Mouse (Mus musculus) central nervous system, embryonic 14 days (tissue): ENCODE measurements around the gene Pex6. TPM values are rescaled to one million over a fixed set of nuclear protein-coding genes. Genes with fewer than 3 reads are reported as not detected.

Experiments
- polyA plus RNA-seq: library from polyadenylated mRNA; depleted of rRNA; stranded (reverse); fragments of >200 nt; gene quantifications from 2 replicates; pipeline ENCODE4 v1.2.3, GENCODE M21; 2012; rRNA removed

The Pex6 gene
- 42.6 and 47.2 TPM in 2 replicates for polyA plus RNA-seq

DNA sequence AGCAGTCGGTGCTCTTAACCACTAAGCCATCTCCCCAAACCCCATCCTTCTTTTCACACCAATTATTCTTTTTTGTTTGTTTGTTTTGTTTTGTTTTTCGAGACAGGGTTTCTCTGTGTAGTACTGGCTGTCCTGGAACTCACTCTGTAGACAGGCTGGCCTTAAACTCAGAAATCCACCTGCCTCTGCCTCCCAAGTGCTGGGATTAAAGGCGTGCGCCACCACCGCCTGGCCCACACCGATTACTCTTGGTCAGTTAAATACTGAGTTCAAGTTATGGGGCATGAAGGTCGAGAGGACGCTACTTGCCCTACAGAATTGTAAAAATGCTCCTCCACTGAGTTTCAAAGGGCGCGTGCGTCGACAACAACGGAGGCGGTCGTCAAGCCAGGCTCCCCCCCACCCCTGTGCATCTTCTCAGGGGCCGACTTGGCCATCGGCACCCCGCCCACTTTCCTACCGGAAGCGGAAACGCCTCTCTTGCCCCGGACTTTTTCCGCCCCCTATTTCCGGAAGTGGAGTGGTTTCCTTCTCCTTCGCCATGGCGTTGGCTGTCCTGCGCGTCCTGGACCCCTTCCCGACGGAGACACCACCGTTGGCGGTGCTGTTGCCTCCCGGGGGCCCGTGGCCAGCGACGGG is at the start of gene Pex6:
Pex6 (plus strand) TSS at position 505 of the 639 bp plus-strand sequence.

DNA sequence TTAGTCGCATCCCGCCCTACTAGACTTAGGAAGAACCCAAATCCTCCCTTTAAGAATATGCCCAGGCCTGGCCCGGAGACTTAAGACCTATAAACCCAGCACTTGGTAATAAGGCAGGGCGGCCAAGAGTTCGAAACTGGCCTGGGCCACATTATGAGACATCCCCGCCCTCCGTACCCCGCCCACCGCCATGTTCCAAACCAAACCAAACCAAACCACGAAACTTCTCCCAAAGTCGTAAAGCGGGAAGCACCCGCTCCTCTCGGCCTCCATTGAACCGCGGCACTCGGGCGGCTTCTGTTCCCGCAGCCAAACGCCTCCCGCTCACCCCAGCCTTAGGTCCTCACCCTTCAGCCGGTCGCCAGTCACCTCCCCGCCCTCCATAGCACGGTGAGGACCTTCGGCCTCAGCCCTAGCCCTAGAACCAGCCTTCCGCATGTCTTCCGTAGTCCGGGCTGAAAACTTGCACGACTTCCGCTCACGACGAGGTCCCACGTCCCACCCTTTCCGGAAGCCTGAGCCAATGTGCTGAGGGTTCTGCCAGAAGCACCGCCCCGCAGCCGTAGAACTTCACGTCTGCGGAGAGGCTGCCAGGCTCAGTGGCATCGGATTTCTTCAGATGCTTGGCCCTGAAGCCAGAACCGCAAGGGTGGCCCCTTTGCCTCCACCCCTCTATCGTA is 37.3 kb upstream of the Pex6 start, which contains the start of gene Rrp36:
Rrp36 (minus strand) TSS at position 503 of the 680 bp plus-strand sequence.

GRCm38 (mm10) chr17:46678416-46678815 is 32.8 kb upstream of the Pex6 start, which contains the start of gene Mea1:
Gene Mea1, plus strand, starts transcription at chr17:46678793.

DNA sequence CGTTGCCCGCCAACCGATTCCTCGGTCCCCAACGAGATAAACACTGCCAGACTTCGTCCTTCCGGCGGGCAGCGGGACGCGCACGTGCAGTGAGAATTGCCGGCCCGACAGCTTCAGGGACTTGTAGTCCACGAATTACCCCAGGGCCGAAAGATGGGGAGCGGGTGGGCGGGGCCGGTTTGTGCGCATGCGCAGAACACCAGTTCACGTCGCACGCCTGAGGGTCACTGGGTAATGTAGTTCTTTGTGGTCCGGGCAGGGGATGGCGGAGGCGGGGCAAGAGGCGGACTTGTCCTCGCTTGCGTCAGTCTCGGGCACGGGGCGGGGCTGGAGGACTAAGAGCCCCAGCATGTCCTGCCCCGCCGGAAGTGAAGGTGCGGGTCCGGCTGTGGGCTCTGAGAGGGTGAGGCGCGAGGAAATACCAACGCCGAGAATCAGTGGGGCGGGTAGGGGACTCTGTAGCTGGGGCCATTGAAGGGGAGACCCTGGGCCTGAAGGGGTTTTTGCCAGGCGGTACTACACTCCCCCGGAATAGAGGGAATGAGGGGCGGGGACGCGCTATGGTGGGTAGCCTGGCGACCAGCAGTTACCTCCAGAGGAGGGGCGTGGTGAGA is 30.4 kb upstream of the Pex6 start, which contains the start of gene Klhdc3:
Klhdc3 (minus strand) TSS at position 155 of the 614 bp plus-strand sequence.

DNA sequence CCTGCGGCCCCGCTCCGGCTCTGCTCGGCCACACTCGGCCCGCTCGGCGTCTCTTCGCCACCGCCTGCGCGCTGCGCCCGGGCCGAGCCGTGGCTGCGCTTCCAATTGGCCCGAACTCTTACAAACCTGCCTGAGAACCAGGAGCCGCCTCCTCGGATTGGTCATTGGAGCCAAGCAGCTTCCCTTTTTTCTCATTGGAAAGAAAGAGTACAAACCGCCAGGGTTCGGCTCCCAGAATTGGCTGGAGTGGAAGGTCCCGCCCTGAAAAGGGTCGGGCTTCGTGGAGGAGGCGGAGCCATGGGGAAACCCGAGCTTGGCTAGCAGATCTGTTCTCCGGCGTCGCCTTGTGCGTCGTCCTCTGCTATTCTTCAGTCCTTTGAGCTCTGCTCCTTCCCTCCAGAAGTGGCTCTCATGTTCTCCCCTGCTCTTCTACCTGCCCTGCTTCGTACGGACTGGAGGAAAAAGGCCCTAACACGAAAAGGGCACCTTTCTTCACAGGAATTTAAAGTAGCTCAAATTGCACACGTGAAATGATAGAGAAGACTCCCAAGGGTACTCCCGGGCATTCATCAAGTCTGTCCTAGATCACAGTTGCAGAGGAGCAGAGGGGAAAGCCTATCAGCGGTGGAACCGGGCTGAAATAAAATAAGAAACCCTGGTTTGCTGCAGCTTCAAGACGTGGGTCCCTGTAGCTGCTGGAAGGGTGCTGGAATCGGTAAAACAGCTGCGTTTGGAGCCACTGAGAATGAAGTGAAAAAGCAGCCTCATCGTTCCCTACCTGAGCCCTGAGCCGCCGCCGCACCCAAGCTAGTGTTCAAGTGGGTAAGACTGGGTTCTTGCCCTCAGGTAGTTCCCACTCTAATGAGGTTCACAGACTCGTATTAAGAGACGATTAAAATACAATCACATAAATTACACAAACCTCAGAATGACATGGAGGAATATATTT is 6.1 kb upstream of the Pex6 start, which contains the start of gene Ppp2r5d:
Ppp2r5d (minus strand) TSS at position 225 of the 949 bp plus-strand sequence.

DNA sequence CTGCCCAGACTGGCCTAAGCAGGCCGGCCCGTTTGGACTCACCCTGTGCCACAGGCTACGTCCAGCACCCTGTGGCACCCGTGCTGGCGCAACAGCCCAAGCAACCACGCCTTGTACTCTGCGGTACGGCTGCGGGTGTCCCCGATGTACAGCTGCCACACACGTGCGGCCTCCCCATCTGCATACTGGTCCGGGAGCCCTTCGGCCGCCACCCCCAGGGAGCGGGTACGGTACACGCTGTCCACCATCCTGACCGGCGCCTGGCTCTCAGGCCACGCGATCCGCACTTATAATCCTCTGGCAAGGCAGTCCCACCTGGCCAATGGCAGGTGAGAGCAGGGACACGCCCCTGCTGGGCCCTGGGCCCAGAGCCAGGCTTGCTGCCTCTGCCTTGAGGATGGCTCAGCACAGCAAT is 17.6 kb downstream of the Pex6 start, which contains the start of gene Gnmt:
Gnmt (minus strand) TSS at position 265 of the 415 bp plus-strand sequence.

GRCm38 (mm10) chr17:46751794-46752556 is 40.7 kb downstream of the Pex6 start, which contains the start of gene Cnpy3:
Gene Cnpy3, minus strand, starts transcription at chr17:46752214.

GRCm38 (mm10) chr17:46763544-46763943 is 52.3 kb downstream of the Pex6 start, which contains the start of gene Ptcra:
Gene Ptcra, minus strand, starts transcription at chr17:46763712.

GRCm38 (mm10) chr17:46772404-46773277 is 61.4 kb downstream of the Pex6 start, which contains the start of gene 2310039H08Rik:
Gene 2310039H08Rik, plus strand, starts transcription at chr17:46772635.

Other genes with a start within 250 kb of the Pex6 start
- gene Ttbk1, start 223.8 kb upstream of the Pex6 start, polyA plus RNA-seq: 20.1 and 21.0 TPM in 2 replicates
- 22.5 and 29.6 TPM in 2 replicates for gene Dnph1, start 214.8 kb upstream of the Pex6 start, polyA plus RNA-seq
- 37.0 and 39.7 TPM in 2 replicates for gene Cul9, start 165.1 kb upstream of the Pex6 start, polyA plus RNA-seq
- gene Srf, start 155.3 kb upstream of the Pex6 start, polyA plus RNA-seq: 63.0 and 64.7 TPM in 2 replicates
- gene Ptk7, start 82.0 kb upstream of the Pex6 start, polyA plus RNA-seq: 27.6 and 39.1 TPM in 2 replicates
- gene Klc4, start 65.4 kb upstream of the Pex6 start, polyA plus RNA-seq: 35.0 and 37.2 TPM in 2 replicates
- gene Mrpl2, start 65.2 kb upstream of the Pex6 start, polyA plus RNA-seq: 57.1 and 58.5 TPM in 2 replicates
- 79.9 and 93.7 TPM in 2 replicates for gene Cul7, start 61.1 kb upstream of the Pex6 start, polyA plus RNA-seq
- gene Rrp36, start 37.1 kb upstream of the Pex6 start, polyA plus RNA-seq: 36.2 and 40.8 TPM in 2 replicates
- gene Mea1, start 32.7 kb upstream of the Pex6 start, polyA plus RNA-seq: 168 and 171 TPM in 2 replicates
- 140 and 150 TPM in 2 replicates for gene Klhdc3, start 30.5 kb upstream of the Pex6 start, polyA plus RNA-seq
- gene Ppp2r5d, start 6.4 kb upstream of the Pex6 start, polyA plus RNA-seq: 105 and 111 TPM in 2 replicates
- gene Gnmt, start 17.7 kb downstream of the Pex6 start, polyA plus RNA-seq: 1.8 and 2.8 TPM in 2 replicates
- 53.5 and 59.9 TPM in 2 replicates for gene Cnpy3, start 40.8 kb downstream of the Pex6 start, polyA plus RNA-seq
- 0.04 TPM in 1 of 2 replicates, not detected in the other for gene Ptcra, start 52.2 kb downstream of the Pex6 start, polyA plus RNA-seq
- 64.8 and 67.4 TPM in 2 replicates for gene 2310039H08Rik, start 61.2 kb downstream of the Pex6 start, polyA plus RNA-seq
- gene Rpl7l1, start 71.2 kb downstream of the Pex6 start, polyA plus RNA-seq: 88.2 and 89.8 TPM in 2 replicates
- gene Bicral, start 147.0 kb downstream of the Pex6 start, polyA plus RNA-seq: 17.7 and 20.6 TPM in 2 replicates
- 34.7 and 37.5 TPM in 2 replicates for gene Tbcc, start 179.2 kb downstream of the Pex6 start, polyA plus RNA-seq
- gene Prph2, start 199.0 kb downstream of the Pex6 start, polyA plus RNA-seq: 0.05 TPM in 2 replicates